Mouse (Mus musculus) intestine, embryonic 14.5 days (tissue): ENCODE data around the gene Osgin1. TPM values are rescaled to one million over a fixed set of nuclear protein-coding genes. Genes with fewer than 3 reads are reported as not detected.

Experiments
- ATAC-seq: fragments of 200-750 bp; cut with Nextera tagmentation; replicated peaks from 2 replicates; pipeline ENCODE4 v1.8.0; 2017; ENCODE audit warnings: low read depth, moderate number of reproducible peaks, moderate TSS enrichment, moderate library complexity; ENCODE audit not compliant: low FRiP score, low TSS enrichment
- DNase-seq: peaks from one replicate; pipeline ENCODE4 v3.0.0-alpha.2; 2018; ENCODE audit warnings: low spot score
- H3K27ac ChIP-seq: fragments of 300-500 bp; sonication (generic); 2 replicates; pipeline ENCODE4 v1.5.1; 2014; ENCODE audit warnings: low read depth, mild to moderate bottlenecking, control low read depth
- H3K27me3 ChIP-seq: fragments of 300-500 bp; sonication (generic); replicated peaks from 2 replicates; pipeline ENCODE4 v1.6.1; 2014; ENCODE audit warnings: low read length, control low read depth; ENCODE audit not compliant: control insufficient read depth, insufficient read depth
- H3K36me3 ChIP-seq: fragments of 300-500 bp; sonication (generic); 2 replicates; pipeline ENCODE4 v1.6.1; 2014; ENCODE audit warnings: low read length, control low read depth; ENCODE audit not compliant: control insufficient read depth, insufficient read depth
- H3K4me1 ChIP-seq: fragments of 300-500 bp; sonication (generic); replicated peaks from 2 replicates; pipeline ENCODE4 v1.6.1; 2014; ENCODE audit warnings: low read length, control low read depth, mixed read lengths; ENCODE audit not compliant: control insufficient read depth, insufficient read depth
- H3K4me2 ChIP-seq: fragments of 300-500 bp; sonication (generic); 2 replicates; pipeline ENCODE4 v1.6.1; 2014; ENCODE audit warnings: low read length
- H3K4me3 ChIP-seq: fragments of 300-500 bp; sonication (generic); 2 replicates; pipeline ENCODE4 v1.5.1; 2014; ENCODE audit warnings: low read depth, low read length, control low read depth, mixed read lengths
- H3K9ac ChIP-seq: fragments of 300-500 bp; sonication (generic); 2 replicates; pipeline ENCODE4 v1.6.1; 2014; ENCODE audit warnings: mild to moderate bottlenecking, low read length
- H3K9me3 ChIP-seq: fragments of 300-500 bp; sonication (generic); 2 replicates; pipeline ENCODE4 v1.6.1; 2016; ENCODE audit warnings: low read length, control low read depth; ENCODE audit not compliant: control insufficient read depth
- WGBS: fragments of 180-500 bp; shearing (Covaris S2); extraction: QIAGEN DNeasy Blood & Tissue Kit; methylation state at CpG from one replicate; pipeline ENCODE4 v1.1.7; 2014; 5-methylcytosine and 5-hydroxymethylcytosine counted together
- polyA plus RNA-seq: library from polyadenylated mRNA; unstranded; fragments of >200 nt; fragmentation: Nextera tagmentation; extraction: Ambion mirVana; gene quantifications from 2 replicates; pipeline ENCODE4 v1.2.1, GENCODE M21; 2014

Osgin1 gene
- polyA plus RNA-seq, 1 experiment from 2014 or later, result 1.5 TPM

DNA sequence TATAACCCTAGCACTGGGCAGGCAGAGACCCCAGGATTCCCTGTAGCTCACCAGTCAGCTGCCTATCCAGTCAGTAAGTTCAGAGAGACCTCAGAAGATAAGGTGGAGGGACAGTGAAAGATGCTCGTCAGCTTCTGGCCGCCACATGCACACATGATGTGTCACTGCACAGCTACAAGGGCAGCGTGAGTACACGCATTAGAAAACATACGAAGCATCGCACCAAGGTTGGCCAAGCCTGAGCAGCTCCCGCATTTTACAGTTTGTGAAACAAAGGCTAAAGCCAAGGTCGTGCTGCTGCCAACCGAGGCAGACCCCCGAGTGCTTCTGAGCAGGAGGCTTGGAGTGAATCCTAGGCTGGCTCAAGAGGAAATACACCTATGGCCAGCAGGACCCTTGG, 20.3 kb upstream of the Osgin1 start:
- DNase-seq (no peak), ATAC-seq (no peak)
- no peak overlapping the region for H3K9ac ChIP-seq
- H3K4me3 ChIP-seq, result no peak overlapping the region
- H3K27me3 ChIP-seq, result no peaks in the 10 kb centered on the region
- H3K4me1 ChIP-seq, result no peaks in the 10 kb centered on the region
- no peak overlapping the region for H3K4me2 ChIP-seq
- peaks cover 25% of the 10 kb centered on the region for H3K36me3 ChIP-seq
- 84% methylated on average over 10 of the region's 10 CpGs for WGBS
- H3K9me3 ChIP-seq, result no peaks in the 10 kb centered on the region
- H3K27ac ChIP-seq, result no peak overlapping the region

- no peak overlapping the region for H3K4me3 ChIP-seq
- no peak overlapping the region for H3K9ac ChIP-seq
- H3K9me3 ChIP-seq, result no peaks in the 10 kb centered on the region
- DNase-seq (no peak), ATAC-seq (no peak)
- 76% methylated on average over 7 of the region's 7 CpGs for WGBS
- no peaks in the 10 kb centered on the region for H3K27me3 ChIP-seq
- no peaks in the 10 kb centered on the region for H3K36me3 ChIP-seq
- H3K27ac ChIP-seq, result no peak overlapping the region
- H3K4me2 ChIP-seq, result no peak overlapping the region
- 0 out of 2 replicates have a peak, but pooled peaks cover 5% of the 10 kb centered on the region for H3K4me1 ChIP-seq
Observed at GRCm38 (mm10) chr8:119420318-119420717, 13.6 kb upstream of the Osgin1 start.

GRCm38 (mm10) chr8:119421603-119422122, 12.3 kb upstream of the Osgin1 start:
- no peak overlapping the region for H3K9ac ChIP-seq
- WGBS, result 68% methylated on average over 9 of the region's 9 CpGs
- H3K4me3 ChIP-seq, result no peak overlapping the region
- no peaks in the 10 kb centered on the region for H3K9me3 ChIP-seq
- DNase-seq, result no peak
- ATAC-seq, result no peak
- H3K36me3 ChIP-seq, result no peaks in the 10 kb centered on the region
- H3K27me3 ChIP-seq, result no peaks in the 10 kb centered on the region
- H3K27ac ChIP-seq, result no peak overlapping the region
- no peak overlapping the region for H3K4me2 ChIP-seq
- H3K4me1 ChIP-seq, result 0 out of 2 replicates have a peak, but pooled peaks cover 5% of the 10 kb centered on the region

DNA sequence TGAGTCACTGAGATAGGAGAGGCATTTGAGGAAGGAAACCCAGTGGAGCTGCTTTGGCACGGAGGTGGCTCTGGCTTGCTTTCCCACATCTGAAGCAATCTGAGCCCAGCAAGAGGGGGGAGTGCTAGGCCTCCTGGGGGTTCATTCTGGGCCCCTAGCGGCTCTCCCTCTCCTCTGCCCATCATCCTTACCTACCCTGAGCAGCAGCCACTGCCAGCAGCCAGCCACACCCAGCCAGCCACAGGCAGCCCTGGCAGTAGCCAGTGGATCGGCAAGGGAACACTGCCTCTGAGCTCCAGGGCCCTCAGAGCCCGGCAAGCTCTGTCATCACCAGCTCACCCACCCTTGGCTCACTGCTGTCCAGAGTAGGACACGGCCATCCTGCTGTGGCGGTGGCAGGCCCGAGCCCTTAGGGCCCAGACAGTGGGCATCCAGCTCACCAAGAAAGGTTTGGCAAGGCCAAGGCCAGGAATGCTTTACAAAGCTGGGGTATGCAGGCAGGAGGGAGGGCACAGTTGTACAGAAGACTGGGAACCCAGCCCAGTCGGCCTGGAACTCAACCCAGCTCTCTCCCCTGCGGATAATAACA, 11.7 kb upstream of the Osgin1 start:
- no peak for DNase-seq
- 62% methylated on average over 9 of the region's 9 CpGs for WGBS
- no peaks in the 10 kb centered on the region for H3K9me3 ChIP-seq
- no peak overlapping the region for H3K4me3 ChIP-seq
- H3K27me3 ChIP-seq, result no peaks in the 10 kb centered on the region
- no peak for ATAC-seq
- H3K4me2 ChIP-seq, result no peak overlapping the region
- no peaks in the 10 kb centered on the region for H3K36me3 ChIP-seq
- H3K4me1 ChIP-seq, result 0 out of 2 replicates have a peak, but pooled peaks cover 5% of the 10 kb centered on the region
- no peak overlapping the region for H3K27ac ChIP-seq
- no peak overlapping the region for H3K9ac ChIP-seq

DNA sequence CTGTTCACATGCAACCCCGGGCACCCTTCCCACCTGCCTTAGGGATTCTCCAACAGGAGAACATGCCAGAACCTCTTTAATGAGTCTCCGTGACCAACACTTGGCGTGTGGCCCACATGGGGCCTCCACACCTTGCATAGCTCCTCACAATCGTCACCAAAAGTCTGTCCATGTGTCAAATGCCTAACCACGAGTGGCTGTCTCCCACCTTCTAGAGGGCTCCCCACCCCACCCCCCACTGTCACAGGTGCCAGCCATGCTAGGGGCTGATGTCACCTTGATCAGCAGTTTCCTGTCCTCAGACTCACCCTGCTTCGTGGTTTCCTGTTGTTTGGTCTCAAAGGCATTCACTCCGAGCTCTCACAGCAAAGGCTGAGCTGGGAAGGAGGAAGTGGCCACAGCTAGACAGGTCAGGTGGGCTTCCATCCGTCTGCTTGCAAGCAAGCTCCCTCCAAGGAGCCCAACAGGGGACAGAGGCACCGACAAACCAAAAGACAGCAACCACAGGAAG, 10.2 kb upstream of the Osgin1 start:
- Histone ChIP-seq H3K9ac (no peak overlapping the region), H3K4me2 (no peak overlapping the region), H3K4me1 (0 out of 2 replicates have a peak, but pooled peaks cover 5% of the 10 kb centered on the region), H3K27me3 (no peaks in the 10 kb centered on the region), H3K36me3 (no peaks in the 10 kb centered on the region), H3K9me3 (no peaks in the 10 kb centered on the region), H3K4me3 (no peak overlapping the region), H3K27ac (no peak overlapping the region)
- ATAC-seq, result no peak
- no peak for DNase-seq
- 56% methylated on average over 9 of the region's 9 CpGs for WGBS

GRCm38 (mm10) chr8:119424199-119424733, 9.7 kb upstream of the Osgin1 start:
- Histone ChIP-seq H3K36me3 (no peaks in the 10 kb centered on the region), H3K4me1 (0 out of 2 replicates have a peak, but pooled peaks cover 5% of the 10 kb centered on the region), H3K9me3 (no peaks in the 10 kb centered on the region), H3K4me3 (no peak overlapping the region), H3K4me2 (no peak overlapping the region), H3K27ac (no peak overlapping the region; the same call in 1 of the 2 replicates), H3K27me3 (no peaks in the 10 kb centered on the region), H3K9ac (no peak overlapping the region)
- no peak for ATAC-seq
- WGBS, result 78% methylated on average over 10 of the region's 10 CpGs
- DNase-seq, result no peak

GRCm38 (mm10) chr8:119424740-119425139, 9.2 kb upstream of the Osgin1 start:
- ATAC-seq (no peak), DNase-seq (no peak)
- Histone ChIP-seq H3K4me1 (0 out of 2 replicates have a peak, but pooled peaks cover 5% of the 10 kb centered on the region), H3K4me2 (no peak overlapping the region), H3K9ac (no peak overlapping the region), H3K36me3 (no peaks in the 10 kb centered on the region), H3K4me3 (no peak overlapping the region), H3K9me3 (no peaks in the 10 kb centered on the region), H3K27me3 (no peaks in the 10 kb centered on the region), H3K27ac (no peak overlapping the region; the same call in 1 of the 2 replicates)
- 78% methylated on average over 10 of the region's 10 CpGs for WGBS

- WGBS, result 82% methylated on average over 10 of the region's 10 CpGs
- no peak for ATAC-seq
- Histone ChIP-seq H3K9ac (no peak overlapping the region), H3K27me3 (no peaks in the 10 kb centered on the region), H3K36me3 (no peaks in the 10 kb centered on the region), H3K4me1 (0 out of 2 replicates have a peak, but pooled peaks cover 5% of the 10 kb centered on the region), H3K4me3 (no peak overlapping the region), H3K4me2 (no peak overlapping the region), H3K9me3 (no peaks in the 10 kb centered on the region), H3K27ac (peak overlapping the region; percentile 0; the same call in 1 of the 2 replicates)
- no peak for DNase-seq
Observed at GRCm38 (mm10) chr8:119425533-119425932, 8.4 kb upstream of the Osgin1 start.
